Mouse (Mus musculus) myocyte (in vitro differentiated cells): ENCODE results near the gene Gm20388. TPM values are rescaled to one million over a fixed set of nuclear protein-coding genes. Genes with fewer than 3 reads are reported as not detected.

Experiments used
- H3K27me3 ChIP-seq: one replicate; pipeline ENCODE4 v1.6.1; 2011; ENCODE audit not compliant: control insufficient read depth, insufficient read depth, insufficient read length
- H3K36me3 ChIP-seq: one replicate; pipeline ENCODE4 v1.6.1; 2011; ENCODE audit not compliant: control insufficient read depth, insufficient read depth
- H3K4me2 ChIP-seq: one replicate; pipeline ENCODE4 v1.6.1; 2011; ENCODE audit warnings: low read depth, control low read depth
- H3K4me3 ChIP-seq: one replicate; pipeline ENCODE4 v1.5.1; 2011; ENCODE audit warnings: mild to moderate bottlenecking, control low read depth, moderate library complexity
- H3K79me2 ChIP-seq: one replicate; pipeline ENCODE4 v1.6.1; 2011; ENCODE audit not compliant: control insufficient read depth, insufficient read depth
- H3ac ChIP-seq: one replicate; pipeline ENCODE4 v1.6.1; 2011; ENCODE audit not compliant: control insufficient read depth, insufficient read length
- CEBPB ChIP-seq: IDR thresholded peaks from 2 replicates; pipeline ENCODE4 v1.6.1; 2011; ENCODE audit warnings: mild to moderate bottlenecking, moderate library complexity; ENCODE audit not compliant: poor library complexity, insufficient read depth, severe bottlenecking
- E2F4 ChIP-seq: IDR thresholded peaks from one replicate; pipeline ENCODE4 v1.6.1; 2011; ENCODE audit warnings: mild to moderate bottlenecking, control low read depth, moderate library complexity; ENCODE audit not compliant: insufficient read depth
- MAX ChIP-seq: IDR thresholded peaks from one replicate; pipeline ENCODE4 v1.6.1; 2011; ENCODE audit warnings: low read depth, mild to moderate bottlenecking, control low read depth
- MYOD1 ChIP-seq, 3 experiments: IDR thresholded peaks; one replicate each; pipeline ENCODE4 v1.6.1; 2011; ENCODE audit warnings: control low read depth in 2 of 3, low read depth in 2 of 3, mild to moderate bottlenecking in 2 of 3, moderate library complexity in 1 of 3; ENCODE audit not compliant: insufficient read length in 2 of 3, control insufficient read depth in 1 of 3
- MYOG ChIP-seq, 3 experiments: IDR thresholded peaks; one replicate each; pipeline ENCODE4 v1.6.1; 2011; ENCODE audit warnings: control low read depth in 2 of 3, low read depth in 2 of 3, mild to moderate bottlenecking in 2 of 3; ENCODE audit not compliant: insufficient read length in 2 of 3, control insufficient read depth in 1 of 3, insufficient read depth in 1 of 3
- POLR2A ChIP-seq: IDR thresholded peaks from one replicate; pipeline ENCODE4 v1.6.1; 2011; ENCODE audit warnings: low read depth, mild to moderate bottlenecking, control low read depth, moderate library complexity; ENCODE audit not compliant: insufficient read length
- POLR2AphosphoS2 ChIP-seq: IDR thresholded peaks from one replicate; pipeline ENCODE4 v1.6.1; 2011; ENCODE audit warnings: low read depth, control low read depth; ENCODE audit not compliant: insufficient read length
- REST ChIP-seq: IDR thresholded peaks from one replicate; pipeline ENCODE4 v1.6.1; 2011; ENCODE audit warnings: mild to moderate bottlenecking, control low read depth, moderate library complexity; ENCODE audit not compliant: insufficient read depth, insufficient read length
- SRF ChIP-seq: IDR thresholded peaks from one replicate; pipeline ENCODE4 v1.6.1; 2011; ENCODE audit warnings: low read depth; ENCODE audit not compliant: control insufficient read depth, insufficient read length
- TCF12 ChIP-seq: IDR thresholded peaks from one replicate; pipeline ENCODE4 v1.6.1; 2011; ENCODE audit warnings: mild to moderate bottlenecking, control low read depth; ENCODE audit not compliant: poor library complexity, insufficient read depth, severe bottlenecking
- TCF3 ChIP-seq: IDR thresholded peaks from one replicate; pipeline ENCODE4 v1.6.1; 2011; ENCODE audit warnings: low read depth, control low read depth; ENCODE audit not compliant: insufficient read length
- USF1 ChIP-seq: IDR thresholded peaks from one replicate; pipeline ENCODE4 v1.6.1; 2011; ENCODE audit warnings: low read depth, mild to moderate bottlenecking, control low read depth, moderate library complexity
- polyA plus RNA-seq: library from polyadenylated mRNA; unstranded; fragments of >200 nt; fragmentation: generic; extraction: Trizol; gene quantifications from one replicate; pipeline ENCODE4 v1.2.1, GENCODE M21; 2012; ENCODE audit warnings: missing spikeins

Gm20388 gene
- polyA plus RNA-seq, 1 experiment, result 15.3 TPM

GRCm38 (mm10) chr8:120896203-120896602 lies 985.6 kb downstream of the Gm20388 start:
- Histone ChIP-seq H3K27me3 (peaks cover 62% of the 10 kb centered on the region), H3ac (no peak overlapping the region), H3K36me3 (no peaks in the 10 kb centered on the region), H3K4me3 (no peak overlapping the region), H3K4me2 (no peak overlapping the region), H3K79me2 (no peaks in the 10 kb centered on the region)
- TF ChIP-seq REST, result no peak
- no peak for TF ChIP-seq CEBPB
- no peak for TF ChIP-seq POLR2AphosphoS2
- TF ChIP-seq E2F4, result no peak
- TF ChIP-seq MAX, result no peak
- no peak for TF ChIP-seq MYOG (IDR thresholded peaks at IDR 0.05; ENCODE audit: control insufficient read depth in 1 of 3, insufficient read depth in 1 of 3, insufficient read length in 2 of 3, low read depth in 2 of 3)
- no peak for TF ChIP-seq MYOD1 (IDR thresholded peaks at IDR 0.05; ENCODE audit: control insufficient read depth in 1 of 3, insufficient read length in 2 of 3, low read depth in 2 of 3)
- no peak for TF ChIP-seq SRF
- TF ChIP-seq TCF12, result no peak
- no peak for TF ChIP-seq USF1
- no peak for TF ChIP-seq POLR2A

GRCm38 (mm10) chr8:120898008-120898407 lies 987.4 kb downstream of the Gm20388 start:
- Histone ChIP-seq H3ac (no peak overlapping the region), H3K36me3 (no peaks in the 10 kb centered on the region), H3K79me2 (no peaks in the 10 kb centered on the region), H3K27me3 (peaks cover 62% of the 10 kb centered on the region), H3K4me3 (no peak overlapping the region), H3K4me2 (no peak overlapping the region)
- TF ChIP-seq REST (no peak), MYOD1 (IDR thresholded peaks at IDR 0.05; ENCODE audit: control insufficient read depth in 1 of 3, insufficient read length in 2 of 3, low read depth in 2 of 3) (no peak), MAX (no peak), E2F4 (no peak), POLR2AphosphoS2 (no peak), CEBPB (no peak), SRF (no peak), POLR2A (no peak), MYOG (IDR thresholded peaks at IDR 0.05; ENCODE audit: control insufficient read depth in 1 of 3, insufficient read depth in 1 of 3, insufficient read length in 2 of 3, low read depth in 2 of 3) (no peak), USF1 (no peak), TCF12 (no peak), TCF3 (no peak)

- Histone ChIP-seq H3K4me2 (no peak overlapping the region), H3K79me2 (no peaks in the 10 kb centered on the region), H3K36me3 (no peaks in the 10 kb centered on the region), H3K4me3 (no peak overlapping the region), H3ac (no peak overlapping the region), H3K27me3 (peaks cover 62% of the 10 kb centered on the region)
- TF ChIP-seq TCF3 (no peak), TCF12 (no peak), E2F4 (no peak), CEBPB (no peak), MYOG (IDR thresholded peaks at IDR 0.05; ENCODE audit: control insufficient read depth in 1 of 3, insufficient read depth in 1 of 3, insufficient read length in 2 of 3, low read depth in 2 of 3) (no peak), REST (no peak), MAX (no peak), USF1 (no peak), MYOD1 (IDR thresholded peaks at IDR 0.05; ENCODE audit: control insufficient read depth in 1 of 3, insufficient read length in 2 of 3, low read depth in 2 of 3) (no peak)
Observed at GRCm38 (mm10) chr8:120898828-120899407, 988.3 kb downstream of the Gm20388 start.

GRCm38 (mm10) chr8:120902346-120902745 lies 991.7 kb downstream of the Gm20388 start:
- no peaks in the 10 kb centered on the region for H3K36me3 ChIP-seq
- H3K4me3 ChIP-seq, result no peak overlapping the region
- H3K4me2 ChIP-seq, result no peak overlapping the region
- peaks cover 36% of the 10 kb centered on the region for H3K27me3 ChIP-seq
- no peaks in the 10 kb centered on the region for H3K79me2 ChIP-seq
- no peak overlapping the region for H3ac ChIP-seq
- TF ChIP-seq POLR2A (no peak), TCF3 (no peak)

GRCm38 (mm10) chr8:120907671-120908070 lies 997.0 kb downstream of the Gm20388 start:
- H3K4me3 ChIP-seq, result no peak overlapping the region
- H3K4me2 ChIP-seq, result no peak overlapping the region
- TF ChIP-seq E2F4 (no peak), TCF3 (no peak), MYOD1 (IDR thresholded peaks at IDR 0.05; ENCODE audit: control insufficient read depth in 1 of 3, insufficient read length in 2 of 3, low read depth in 2 of 3) (no peak), TCF12 (no peak), MAX (no peak), MYOG (IDR thresholded peaks at IDR 0.05; ENCODE audit: control insufficient read depth in 1 of 3, insufficient read depth in 1 of 3, insufficient read length in 2 of 3, low read depth in 2 of 3) (no peak), CEBPB (no peak), USF1 (no peak), SRF (no peak), POLR2A (no peak), POLR2AphosphoS2 (no peak), REST (no peak)
- no peak overlapping the region for H3ac ChIP-seq
- no peaks in the 10 kb centered on the region for H3K36me3 ChIP-seq
- peaks cover 40% of the 10 kb centered on the region for H3K27me3 ChIP-seq
- no peaks in the 10 kb centered on the region for H3K79me2 ChIP-seq
